Mouse (Mus musculus) spleen, postnatal 10 days (tissue): Measurements from ENCODE around the gene Pim1.

Source experiments
- DNase-seq, 2 experiments: peaks; one replicate each; pipeline ENCODE4 v3.0.0; 2021 to 2022; ENCODE audit warnings: low spot score in 2 of 2

Gene Pim1

GRCm38 (mm10) chr17:29528568-29529187 lies 38.1 kb downstream of the Pim1 start:
- DNase-seq = no peak

GRCm38 (mm10) chr17:29530508-29530907 lies 40.0 kb downstream of the Pim1 start:
- no peak for DNase-seq

DNA sequence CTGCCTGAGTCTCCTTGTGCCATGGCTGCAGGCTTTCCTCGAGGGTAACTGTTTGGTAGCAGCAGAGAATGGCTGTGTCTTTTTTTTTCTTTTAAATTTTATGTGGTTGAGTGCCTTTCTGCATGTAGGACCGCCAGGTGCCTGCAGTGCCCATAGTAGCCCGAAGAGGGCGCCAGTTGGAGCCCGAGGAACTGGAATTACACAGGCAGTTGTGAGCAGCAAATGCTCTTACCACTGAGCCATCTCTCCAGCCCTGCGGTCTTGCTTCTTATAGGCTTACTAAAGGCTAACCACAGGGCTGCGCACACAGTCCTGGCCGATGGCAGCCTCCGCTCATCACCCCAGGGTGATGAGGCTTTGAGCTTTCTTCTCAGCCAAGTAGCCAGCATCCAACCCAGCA lies 40.7 kb downstream of the Pim1 start:
- DNase-seq = peak in 1 of 2 experiments; percentile 48

- DNase-seq = peak in 1 of 2 experiments; percentile 52
Measured at GRCm38 (mm10) chr17:29531757-29532384, 41.3 kb downstream of the Pim1 start.

GRCm38 (mm10) chr17:29533866-29534265 lies 43.3 kb downstream of the Pim1 start:
- DNase-seq = no peak

DNA sequence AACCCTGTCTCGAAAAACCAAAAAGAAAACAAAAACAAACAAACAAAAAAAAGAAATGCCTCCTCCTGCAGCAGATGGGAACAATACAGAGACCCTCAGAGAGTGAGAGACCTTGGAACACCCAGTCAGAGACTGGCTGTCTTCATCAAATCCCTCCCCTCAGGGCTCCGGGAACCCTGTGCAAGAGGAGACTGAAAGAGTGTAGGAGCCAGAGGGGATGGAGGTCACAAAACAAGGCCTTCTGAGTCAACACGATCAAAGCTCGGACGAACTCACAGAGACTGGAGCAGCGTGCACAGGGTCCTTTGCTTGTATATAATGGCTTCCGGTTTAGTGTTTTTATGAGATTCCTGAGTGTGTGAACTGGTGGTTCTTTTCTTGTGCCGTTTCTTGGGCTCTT lies 49.9 kb downstream of the Pim1 start:
- DNase-seq = no peak

GRCm38 (mm10) chr17:29541419-29541818 lies 50.9 kb downstream of the Pim1 start:
- no peak for DNase-seq

DNA sequence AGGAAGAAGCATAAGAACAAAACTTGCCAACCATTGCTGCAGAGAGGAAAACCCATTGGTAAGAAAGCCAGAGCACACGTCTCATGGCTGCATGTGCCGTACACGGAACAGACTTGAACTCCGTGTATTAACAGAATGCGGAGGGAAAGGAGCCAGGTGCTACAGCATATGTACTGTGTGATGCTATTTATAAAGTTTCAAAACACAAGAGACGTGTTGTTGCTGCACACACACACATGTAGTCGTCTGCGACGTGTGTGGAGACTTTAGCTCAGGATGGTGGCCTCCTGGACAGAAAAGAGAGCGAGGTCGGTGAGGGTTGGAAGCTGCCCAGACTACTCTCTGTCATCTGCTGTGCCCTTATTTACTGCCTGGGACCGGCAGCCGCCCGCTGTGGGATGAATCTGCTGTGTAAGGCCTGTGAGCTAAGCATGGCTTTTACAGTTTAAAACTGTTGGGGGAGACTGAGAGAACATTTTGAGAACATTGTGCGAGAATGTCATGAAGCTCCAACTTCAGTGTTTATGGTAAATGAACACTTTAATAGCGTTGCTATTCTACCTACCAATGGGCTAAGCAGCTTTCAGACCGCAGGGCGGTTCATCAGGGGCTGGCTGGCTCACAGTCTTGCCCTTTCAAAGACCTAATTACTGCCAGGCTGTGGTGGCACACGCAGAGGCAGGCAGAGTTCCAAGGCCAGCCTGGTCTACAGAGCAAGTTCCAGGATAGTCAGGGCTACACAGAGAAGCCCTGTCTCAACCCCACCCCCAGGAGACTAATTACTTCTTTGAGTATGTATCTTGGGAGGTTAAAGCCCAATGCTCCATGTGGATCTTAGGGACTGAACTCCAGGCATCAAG lies 52.5 kb downstream of the Pim1 start:
- no peak for DNase-seq

DNA sequence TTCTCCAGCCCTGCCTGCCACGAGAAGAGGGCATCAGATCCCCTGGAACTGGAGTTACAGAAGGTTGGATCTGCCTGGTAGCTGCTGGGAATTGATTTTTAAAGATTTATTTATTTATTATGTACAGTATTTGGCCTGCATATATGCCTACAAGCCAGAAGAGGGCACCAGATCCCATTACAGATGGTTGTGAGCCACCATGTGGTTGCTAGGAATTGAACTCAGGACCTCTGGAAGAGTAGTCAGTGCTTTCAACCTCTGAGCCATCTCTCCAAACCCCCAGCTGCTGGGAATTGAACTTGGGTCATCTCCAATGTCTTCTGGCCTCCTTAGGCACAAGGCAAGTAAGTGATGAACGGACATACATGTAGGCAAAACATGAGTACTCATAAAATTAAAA lies 53.5 kb downstream of the Pim1 start:
- DNase-seq = no peak

DNA sequence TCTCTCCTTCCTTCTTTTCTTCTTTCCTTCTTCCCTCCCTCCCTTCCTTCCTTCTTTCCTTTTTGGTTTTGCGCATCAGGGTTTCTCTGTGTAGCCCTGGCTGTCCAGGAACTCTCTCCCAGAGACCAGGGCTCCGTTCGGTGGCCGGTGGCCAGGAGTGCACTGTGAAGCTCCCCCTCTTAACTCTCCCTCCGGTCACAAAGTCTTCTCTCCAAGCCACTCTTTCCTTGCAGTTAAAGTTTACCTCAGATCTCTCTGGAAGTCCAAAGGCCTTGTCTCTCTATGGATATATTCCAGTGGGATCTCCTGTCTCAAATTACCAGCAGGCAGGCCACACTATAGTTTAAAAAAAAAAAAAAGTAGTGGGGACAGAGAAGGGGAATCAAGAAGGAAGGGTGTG lies 54.7 kb downstream of the Pim1 start:
- no peak for DNase-seq
